Mouse (Mus musculus): ENCODE results near the gene Zfp667. TPM values are rescaled to one million over a fixed set of nuclear protein-coding genes. Genes with fewer than 3 reads are reported as not detected.
"Not testable (repeated sequence)": the region's sequence is repeated elsewhere in the genome, so short reads cannot be mapped to it uniquely, and the experiment has no call there.

Zfp667 gene
- 3.4 and 4.1 TPM in 2 replicates for polyA plus RNA-seq (2016; fragmentation: Nextera tagmentation; extraction: Ambion mirVana)

- H3K27me3 ChIP-seq (ENCODE audit: insufficient read depth, poor library complexity, severe bottlenecking) = no peaks in the 10 kb centered on the region
- peaks cover 2% of the 10 kb centered on the region; the same call in 1 of the 2 replicates for H3K9me3 ChIP-seq
- no peaks in the 10 kb centered on the region for H3K36me3 ChIP-seq
- peak within 1 kb of the TSS; percentile 91 for H3K27ac ChIP-seq
- DNase-seq (ENCODE audit: low spot score) = peak; percentile 98
- 3% methylated on average over 50 of the region's 50 CpGs for WGBS
- H3K4me3 ChIP-seq = peak within 1 kb of the TSS; percentile 70
- H3K4me1 ChIP-seq = peaks cover 12% of the 10 kb centered on the region
These were observed at the start of gene Zfp667 for GRCm38 (mm10) chr7:6285842-6286705. TSS of gene Zfp667 (plus strand) at chr7:6286579.

- Histone ChIP-seq H3K4me3 (no peak overlapping the region), H3K27me3 (ENCODE audit: insufficient read depth, poor library complexity, severe bottlenecking) (no peaks in the 10 kb centered on the region), H3K9me3 (no peaks in the 10 kb centered on the region), H3K27ac (no peak overlapping the region), H3K36me3 (no peaks in the 10 kb centered on the region), H3K4me1 (no peaks in the 10 kb centered on the region)
- DNase-seq (ENCODE audit: low spot score) = no peak
- 45% methylated on average over 11 of the region's 11 CpGs for WGBS
These were observed 46.6 kb upstream of the Zfp667 start for GRCm38 (mm10) chr7:6239787-6240186.

- DNase-seq (ENCODE audit: low spot score); H3K4me1 ChIP-seq; H3K36me3 ChIP-seq; H3K4me3 ChIP-seq; H3K27ac ChIP-seq; H3K27me3 ChIP-seq (ENCODE audit: insufficient read depth, poor library complexity, severe bottlenecking); H3K9me3 ChIP-seq: not testable (repeated sequence)
- 18% methylated on average over 1 of the region's 1 CpGs for WGBS
These were observed 45.4 kb upstream of the Zfp667 start for GRCm38 (mm10) chr7:6240841-6241425.

GRCm38 (mm10) chr7:6244361-6245292, 41.8 kb upstream of the Zfp667 start:
- Histone ChIP-seq H3K27ac (no peak overlapping the region), H3K27me3 (ENCODE audit: insufficient read depth, poor library complexity, severe bottlenecking) (no peaks in the 10 kb centered on the region), H3K36me3 (no peaks in the 10 kb centered on the region), H3K9me3 (0 out of 2 replicates have a peak, but pooled peaks cover 2% of the 10 kb centered on the region), H3K4me1 (no peaks in the 10 kb centered on the region), H3K4me3 (no peak overlapping the region)
- WGBS = 39% methylated on average over 11 of the region's 11 CpGs
- DNase-seq (ENCODE audit: low spot score) = no peak

GRCm38 (mm10) chr7:6252410-6252809, 34.0 kb upstream of the Zfp667 start, which contains the start of gene Epp13:
TSS of gene Epp13 (plus strand) at chr7:6252710.
- Histone ChIP-seq H3K27me3 (ENCODE audit: insufficient read depth, poor library complexity, severe bottlenecking) (no peaks in the 10 kb centered on the region), H3K9me3 (peaks cover 8% of the 10 kb centered on the region; the same call in 1 of the 2 replicates), H3K4me1 (no peaks in the 10 kb centered on the region), H3K36me3 (no peaks in the 10 kb centered on the region), H3K27ac (no peak within 1 kb of the TSS), H3K4me3 (no peak within 1 kb of the TSS)
- DNase-seq (ENCODE audit: low spot score) = no peak
- 77% methylated on average over 6 of the region's 6 CpGs for WGBS

- H3K4me1 ChIP-seq = no peaks in the 10 kb centered on the region
- H3K36me3 ChIP-seq = no peaks in the 10 kb centered on the region
- 83% methylated on average over 5 of the region's 5 CpGs for WGBS
- H3K27ac ChIP-seq = no peak overlapping the region
- H3K4me3 ChIP-seq = no peak overlapping the region
- H3K27me3 ChIP-seq (ENCODE audit: insufficient read depth, poor library complexity, severe bottlenecking) = no peaks in the 10 kb centered on the region
- no peak for DNase-seq (ENCODE audit: low spot score)
- peaks cover 6% of the 10 kb centered on the region; the same call in 1 of the 2 replicates for H3K9me3 ChIP-seq
These were observed 31.9 kb upstream of the Zfp667 start for GRCm38 (mm10) chr7:6254451-6254850.

GRCm38 (mm10) chr7:6257386-6257785, 29.0 kb upstream of the Zfp667 start:
- Histone ChIP-seq H3K36me3 (no peaks in the 10 kb centered on the region), H3K4me3 (no peak overlapping the region), H3K27ac (no peak overlapping the region), H3K4me1 (no peaks in the 10 kb centered on the region), H3K27me3 (ENCODE audit: insufficient read depth, poor library complexity, severe bottlenecking) (no peaks in the 10 kb centered on the region), H3K9me3 (peaks cover 6% of the 10 kb centered on the region; the same call in 1 of the 2 replicates)
- DNase-seq (ENCODE audit: low spot score) = no peak
- 82% methylated on average over 4 of the region's 4 CpGs for WGBS

GRCm38 (mm10) chr7:6258232-6259220, 27.9 kb upstream of the Zfp667 start:
- Histone ChIP-seq H3K27me3 (ENCODE audit: insufficient read depth, poor library complexity, severe bottlenecking) (no peaks in the 10 kb centered on the region), H3K4me3 (no peak overlapping the region), H3K9me3 (peaks cover 2% of the 10 kb centered on the region; the same call in 1 of the 2 replicates), H3K4me1 (no peaks in the 10 kb centered on the region), H3K36me3 (no peaks in the 10 kb centered on the region), H3K27ac (no peak overlapping the region)
- 39% methylated on average over 16 of the region's 16 CpGs for WGBS
- DNase-seq (ENCODE audit: low spot score) = no peak

GRCm38 (mm10) chr7:6260004-6260403, 26.4 kb upstream of the Zfp667 start:
- not testable (repeated sequence) for H3K4me1 ChIP-seq; H3K27me3 ChIP-seq (ENCODE audit: insufficient read depth, poor library complexity, severe bottlenecking); H3K36me3 ChIP-seq; H3K9me3 ChIP-seq; H3K4me3 ChIP-seq; H3K27ac ChIP-seq; DNase-seq (ENCODE audit: low spot score)
- WGBS = 42% methylated on average over 2 of the region's 2 CpGs

GRCm38 (mm10) chr7:6262120-6262519, 24.3 kb upstream of the Zfp667 start:
- DNase-seq (ENCODE audit: low spot score) = no peak
- H3K27ac ChIP-seq = no peak overlapping the region
- H3K36me3 ChIP-seq = no peaks in the 10 kb centered on the region
- H3K4me1 ChIP-seq = no peaks in the 10 kb centered on the region
- H3K9me3 ChIP-seq = no peaks in the 10 kb centered on the region
- WGBS = 81% methylated on average over 3 of the region's 3 CpGs
- no peak overlapping the region for H3K4me3 ChIP-seq
- no peaks in the 10 kb centered on the region for H3K27me3 ChIP-seq (ENCODE audit: insufficient read depth, poor library complexity, severe bottlenecking)

GRCm38 (mm10) chr7:6262984-6263383, 23.4 kb upstream of the Zfp667 start:
- no peak overlapping the region for H3K4me3 ChIP-seq
- no peaks in the 10 kb centered on the region for H3K36me3 ChIP-seq
- H3K27ac ChIP-seq = no peak overlapping the region
- H3K9me3 ChIP-seq = no peaks in the 10 kb centered on the region
- DNase-seq (ENCODE audit: low spot score) = no peak
- 70% methylated on average over 4 of the region's 4 CpGs for WGBS
- H3K4me1 ChIP-seq = no peaks in the 10 kb centered on the region
- H3K27me3 ChIP-seq (ENCODE audit: insufficient read depth, poor library complexity, severe bottlenecking) = no peaks in the 10 kb centered on the region

- Histone ChIP-seq H3K4me1 (no peaks in the 10 kb centered on the region), H3K9me3 (no peaks in the 10 kb centered on the region), H3K27ac (no peak overlapping the region), H3K36me3 (no peaks in the 10 kb centered on the region), H3K4me3 (no peak overlapping the region), H3K27me3 (ENCODE audit: insufficient read depth, poor library complexity, severe bottlenecking) (no peaks in the 10 kb centered on the region)
- DNase-seq (ENCODE audit: low spot score) = no peak
- 59% methylated on average over 8 of the region's 8 CpGs for WGBS
These were observed 20.7 kb upstream of the Zfp667 start for GRCm38 (mm10) chr7:6265695-6266094.
